Mouse (Mus musculus) embryonic facial prominence, embryonic 11.5 days (tissue): Measurements from ENCODE around the gene Pitpna. TPM values are rescaled to one million over a fixed set of nuclear protein-coding genes. Genes with fewer than 3 reads are reported as not detected.

ENCODE experiments used
- ATAC-seq: fragments of 200-750 bp; cut with Nextera tagmentation; replicated peaks from 2 replicates; pipeline ENCODE4 v1.8.0; 2017; ENCODE audit warnings: low read depth; ENCODE audit not compliant: insufficient number of reproducible peaks, low FRiP score, low TSS enrichment
- DNase-seq: peaks from one replicate; pipeline ENCODE4 v3.0.0-alpha.2; 2015; ENCODE audit warnings: low spot score
- H3K27ac ChIP-seq: fragments of 300-500 bp; sonication (generic); replicated peaks from 2 replicates; pipeline ENCODE4 v1.5.1; 2014; ENCODE audit warnings: mild to moderate bottlenecking, low read depth, low read length, control low read depth
- H3K27me3 ChIP-seq: fragments of 300-500 bp; sonication (generic); 2 replicates; pipeline ENCODE4 v1.6.1; 2014; ENCODE audit warnings: mild to moderate bottlenecking, low read length, moderate library complexity, mixed read lengths; ENCODE audit not compliant: control insufficient read depth, insufficient read depth
- H3K36me3 ChIP-seq: fragments of 300-500 bp; sonication (generic); replicated peaks from 2 replicates; pipeline ENCODE4 v1.6.1; 2014; ENCODE audit warnings: low read depth, mild to moderate bottlenecking, low read length, moderate library complexity, mixed read lengths; ENCODE audit not compliant: control insufficient read depth, insufficient read depth
- H3K4me1 ChIP-seq: fragments of 300-500 bp; sonication (generic); 2 replicates; pipeline ENCODE4 v1.6.1; 2014; ENCODE audit warnings: low read length, mixed read lengths; ENCODE audit not compliant: control insufficient read depth, insufficient read depth
- H3K4me2 ChIP-seq: fragments of 300-500 bp; sonication (generic); 2 replicates; pipeline ENCODE4 v1.6.1; 2014; ENCODE audit warnings: low read depth, mild to moderate bottlenecking, control low read depth, low read length, moderate library complexity
- H3K4me3 ChIP-seq: fragments of 300-500 bp; sonication (generic); 2 replicates; pipeline ENCODE4 v1.5.1; 2014; ENCODE audit warnings: low read depth, low read length, control low read depth
- H3K9ac ChIP-seq: fragments of 300-500 bp; sonication (generic); replicated peaks from 2 replicates; pipeline ENCODE4 v1.6.1; 2014; ENCODE audit warnings: mild to moderate bottlenecking, control low read depth, low read length
- H3K9me3 ChIP-seq: fragments of 300-500 bp; sonication (generic); replicated peaks from 2 replicates; pipeline ENCODE4 v1.6.1; 2016; ENCODE audit warnings: mild to moderate bottlenecking, low read length, inconsistent platforms, mixed read lengths; ENCODE audit not compliant: control insufficient read depth
- whole genome bisulfite sequencing: fragments of 180-500 bp; shearing (Covaris S2); extraction: QIAGEN DNeasy Blood & Tissue Kit; methylation state at CpG from one replicate; pipeline ENCODE4 v1.1.7; 2014; 5-methylcytosine and 5-hydroxymethylcytosine counted together
- polyA plus RNA-seq: library from polyadenylated mRNA; unstranded; fragments of >200 nt; fragmentation: Nextera tagmentation; extraction: Ambion mirVana; gene quantifications from 2 replicates; pipeline ENCODE4 v1.2.1, GENCODE M21; 2014

Gene Pitpna
- polyA plus RNA-seq, 1 experiment from 2014 or later, result 83.0 TPM

DNA sequence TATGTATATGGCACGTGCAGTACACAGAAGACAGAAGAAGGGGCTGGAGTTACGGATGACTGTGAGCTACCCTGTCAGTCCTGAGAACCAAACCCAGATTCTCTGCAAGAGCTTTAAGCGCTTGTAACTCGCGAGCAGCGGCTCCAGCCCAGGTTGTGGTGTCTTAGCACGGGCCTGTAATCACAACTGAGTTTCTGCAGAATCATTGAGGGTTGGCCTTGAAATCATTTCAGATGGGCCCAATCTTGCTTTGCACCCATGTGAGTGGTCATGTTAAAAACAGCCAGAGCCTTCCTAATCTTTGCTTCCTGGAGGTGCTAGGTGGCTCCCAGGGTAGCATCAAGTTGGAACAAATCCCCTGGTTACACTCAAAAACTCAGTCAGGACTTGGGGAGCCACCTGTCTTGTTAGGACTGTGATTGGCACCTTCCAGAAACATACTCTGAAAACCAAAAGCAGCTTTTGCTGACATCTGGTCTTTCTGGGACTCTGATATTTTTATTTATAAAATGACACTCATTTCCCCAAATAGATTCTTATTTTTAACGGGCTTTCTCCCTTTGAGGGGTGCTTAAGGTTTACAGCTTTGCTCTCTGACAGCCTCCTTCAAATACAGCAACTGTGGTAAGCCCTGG is 27.9 kb upstream of the Pitpna start:
- Histone ChIP-seq H3K27me3 (no peaks in the 10 kb centered on the region), H3K9ac (no peak overlapping the region), H3K9me3 (no peaks in the 10 kb centered on the region), H3K4me3 (no peak overlapping the region), H3K27ac (no peak overlapping the region), H3K4me2 (no peak overlapping the region), H3K36me3 (no peaks in the 10 kb centered on the region), H3K4me1 (no peaks in the 10 kb centered on the region)
- no peak for DNase-seq
- ATAC-seq, result no peak
- WGBS, result 89% methylated on average over 8 of the region's 8 CpGs

DNA sequence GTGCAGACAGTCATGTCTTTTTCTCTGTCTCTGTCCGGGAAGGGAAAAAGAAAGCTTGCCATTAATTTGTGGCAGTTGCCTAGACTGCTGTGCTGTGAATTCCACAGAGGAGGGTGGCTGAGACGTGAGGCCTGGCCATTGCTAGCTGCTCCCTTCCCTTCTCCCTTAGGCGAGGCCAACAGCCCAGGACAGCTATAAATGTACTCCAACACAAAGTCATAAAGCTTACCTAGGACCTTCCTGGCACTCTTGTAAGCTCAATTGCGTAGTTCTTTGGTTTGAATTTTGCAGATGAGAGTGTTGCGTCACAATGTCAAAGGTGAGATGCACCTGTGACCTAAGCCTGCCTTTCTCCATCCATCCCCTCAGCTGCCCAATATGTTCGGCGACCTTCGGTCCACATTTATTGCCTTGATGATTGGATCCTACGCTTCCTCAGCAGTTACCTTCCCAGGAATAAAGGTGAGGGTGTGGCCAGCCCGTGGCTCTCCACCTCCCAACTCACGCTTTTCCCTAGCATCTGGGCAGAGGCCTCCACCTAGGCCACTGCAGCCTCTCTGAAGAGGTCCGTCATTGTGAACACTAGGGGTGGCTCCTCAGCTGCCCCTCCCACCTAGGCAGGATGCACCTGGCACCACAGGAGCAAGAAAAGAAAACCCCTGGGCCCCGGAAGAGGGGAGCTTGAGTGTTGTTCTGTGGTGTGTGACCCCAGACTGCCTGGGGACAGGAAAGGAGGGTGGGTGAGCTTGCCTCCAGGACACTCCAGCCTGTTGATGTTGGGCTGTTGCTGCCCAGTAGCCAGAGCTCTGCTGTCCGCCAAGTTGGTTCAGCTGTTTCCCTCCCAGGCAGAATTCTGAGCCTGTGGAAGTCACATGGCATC is 27.1 kb upstream of the Pitpna start:
- Histone ChIP-seq H3K4me3 (no peak overlapping the region), H3K27me3 (no peaks in the 10 kb centered on the region), H3K4me1 (no peaks in the 10 kb centered on the region), H3K36me3 (no peaks in the 10 kb centered on the region), H3K9me3 (no peaks in the 10 kb centered on the region), H3K9ac (no peak overlapping the region), H3K27ac (no peak overlapping the region), H3K4me2 (no peak overlapping the region)
- no peak for ATAC-seq
- 75% methylated on average over 14 of the region's 14 CpGs for WGBS
- DNase-seq, result no peak

DNA sequence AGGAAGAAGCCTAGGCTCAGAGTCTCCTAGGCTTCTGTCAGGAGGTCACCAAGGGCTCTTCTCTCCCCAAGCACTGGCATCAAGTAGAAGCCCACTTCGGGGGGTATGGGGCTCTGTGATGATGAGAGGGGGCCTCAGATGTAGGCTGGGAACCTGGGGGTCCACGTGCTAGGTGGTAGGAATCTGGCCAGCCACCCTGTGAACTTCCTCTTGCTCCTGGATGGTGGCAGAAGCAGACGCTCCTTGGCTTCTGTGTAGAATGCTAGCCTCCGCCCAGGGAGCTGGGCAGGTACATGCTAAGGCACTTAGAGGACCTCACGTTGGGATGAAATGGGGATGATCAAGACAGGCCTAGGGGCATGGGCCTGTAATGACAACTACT is 26.5 kb upstream of the Pitpna start:
- no peak for DNase-seq
- Histone ChIP-seq H3K27me3 (no peaks in the 10 kb centered on the region), H3K4me2 (no peak overlapping the region), H3K4me3 (no peak overlapping the region), H3K27ac (no peak overlapping the region), H3K4me1 (no peaks in the 10 kb centered on the region), H3K36me3 (no peaks in the 10 kb centered on the region), H3K9ac (no peak overlapping the region), H3K9me3 (no peaks in the 10 kb centered on the region)
- ATAC-seq, result no peak
- 86% methylated on average over 5 of the region's 5 CpGs for WGBS

DNA sequence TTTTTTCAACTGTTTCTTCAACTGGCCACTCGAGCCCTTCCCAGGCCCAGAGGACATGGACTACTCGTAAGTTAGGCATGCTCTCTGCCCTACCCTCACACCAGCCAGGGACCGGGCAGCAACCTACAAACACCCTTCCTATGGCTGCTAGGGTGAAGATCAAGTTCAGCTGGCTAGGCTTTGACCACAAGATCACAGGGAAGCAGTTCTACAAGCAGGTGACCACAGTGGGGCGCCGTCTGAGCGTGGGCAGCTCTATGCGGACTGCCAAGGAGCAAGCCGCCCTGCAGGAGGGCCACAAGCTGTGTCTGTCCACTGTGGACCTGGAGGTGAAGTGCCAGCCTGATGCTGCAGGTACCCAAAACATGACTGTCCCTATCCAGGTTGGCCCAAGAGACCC is 25.1 kb upstream of the Pitpna start:
- no peaks in the 10 kb centered on the region for H3K9me3 ChIP-seq
- DNase-seq (no peak), ATAC-seq (no peak)
- H3K27ac ChIP-seq, result no peak overlapping the region
- H3K4me3 ChIP-seq, result no peak overlapping the region
- H3K4me1 ChIP-seq, result no peaks in the 10 kb centered on the region
- H3K27me3 ChIP-seq, result no peaks in the 10 kb centered on the region
- no peak overlapping the region for H3K4me2 ChIP-seq
- WGBS, result 85% methylated on average over 8 of the region's 8 CpGs
- H3K36me3 ChIP-seq, result no peaks in the 10 kb centered on the region
- no peak overlapping the region for H3K9ac ChIP-seq

DNA sequence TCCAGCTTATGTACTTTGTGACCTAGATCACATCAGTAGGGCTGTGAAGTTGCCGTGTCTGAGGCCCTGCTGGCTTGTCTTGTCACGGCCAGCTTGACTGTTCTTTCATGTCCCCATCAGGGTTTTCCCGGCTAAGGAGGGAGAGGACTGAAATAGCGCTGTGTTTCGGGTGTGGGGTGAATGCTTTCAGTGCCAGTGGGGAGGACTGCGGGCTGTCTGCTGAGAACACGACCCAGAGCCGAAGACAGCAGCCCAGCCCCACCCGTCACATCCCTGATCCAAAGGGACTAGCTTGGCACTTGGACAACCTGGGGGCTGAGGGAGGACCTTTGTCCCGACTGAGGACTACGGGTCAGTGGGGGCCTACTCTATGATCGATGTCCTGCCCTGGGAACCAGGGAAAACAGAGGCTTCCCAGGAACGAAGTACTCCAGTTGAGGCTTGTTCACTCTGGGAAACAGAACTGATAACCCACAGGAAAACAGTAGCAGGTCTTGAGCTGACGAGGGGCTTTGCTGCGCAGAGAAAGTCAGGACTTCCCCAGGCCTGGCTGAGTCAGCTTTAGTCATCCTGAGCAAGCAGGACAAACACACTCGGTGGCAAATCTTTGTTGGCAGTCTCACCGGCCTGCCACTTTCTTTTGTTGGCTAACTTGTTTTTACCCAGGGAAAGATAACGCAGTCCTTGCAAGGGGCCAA is 23.9 kb upstream of the Pitpna start:
- Histone ChIP-seq H3K4me1 (no peaks in the 10 kb centered on the region), H3K9ac (no peak overlapping the region), H3K27ac (no peak overlapping the region), H3K4me3 (no peak overlapping the region), H3K9me3 (no peaks in the 10 kb centered on the region), H3K4me2 (no peak overlapping the region), H3K36me3 (no peaks in the 10 kb centered on the region), H3K27me3 (no peaks in the 10 kb centered on the region)
- DNase-seq (no peak), ATAC-seq (no peak)
- 75% methylated on average over 18 of the region's 18 CpGs for WGBS

DNA sequence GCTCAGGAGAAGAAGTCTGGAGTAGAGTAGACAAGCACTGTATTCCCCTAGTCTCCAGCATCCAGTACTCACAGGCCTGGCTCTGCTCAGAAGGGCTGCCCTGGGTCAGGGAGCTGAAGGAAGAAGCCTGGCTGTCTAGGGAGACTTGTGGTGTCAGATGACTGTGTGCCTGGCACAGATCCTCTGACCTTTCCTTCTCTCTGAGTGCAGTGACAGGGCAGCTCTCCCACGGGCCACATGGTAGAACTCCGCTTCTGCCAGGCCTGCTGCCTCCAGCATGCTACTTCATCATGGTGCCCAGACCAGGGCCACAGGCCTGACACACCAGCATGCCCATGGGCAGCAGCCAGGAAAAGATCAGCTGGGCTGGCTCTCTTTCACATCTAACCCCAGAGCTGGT is 22.0 kb upstream of the Pitpna start:
- no peak for ATAC-seq
- WGBS, result 65% methylated on average over 2 of the region's 2 CpGs
- H3K27ac ChIP-seq, result no peak overlapping the region

DNA sequence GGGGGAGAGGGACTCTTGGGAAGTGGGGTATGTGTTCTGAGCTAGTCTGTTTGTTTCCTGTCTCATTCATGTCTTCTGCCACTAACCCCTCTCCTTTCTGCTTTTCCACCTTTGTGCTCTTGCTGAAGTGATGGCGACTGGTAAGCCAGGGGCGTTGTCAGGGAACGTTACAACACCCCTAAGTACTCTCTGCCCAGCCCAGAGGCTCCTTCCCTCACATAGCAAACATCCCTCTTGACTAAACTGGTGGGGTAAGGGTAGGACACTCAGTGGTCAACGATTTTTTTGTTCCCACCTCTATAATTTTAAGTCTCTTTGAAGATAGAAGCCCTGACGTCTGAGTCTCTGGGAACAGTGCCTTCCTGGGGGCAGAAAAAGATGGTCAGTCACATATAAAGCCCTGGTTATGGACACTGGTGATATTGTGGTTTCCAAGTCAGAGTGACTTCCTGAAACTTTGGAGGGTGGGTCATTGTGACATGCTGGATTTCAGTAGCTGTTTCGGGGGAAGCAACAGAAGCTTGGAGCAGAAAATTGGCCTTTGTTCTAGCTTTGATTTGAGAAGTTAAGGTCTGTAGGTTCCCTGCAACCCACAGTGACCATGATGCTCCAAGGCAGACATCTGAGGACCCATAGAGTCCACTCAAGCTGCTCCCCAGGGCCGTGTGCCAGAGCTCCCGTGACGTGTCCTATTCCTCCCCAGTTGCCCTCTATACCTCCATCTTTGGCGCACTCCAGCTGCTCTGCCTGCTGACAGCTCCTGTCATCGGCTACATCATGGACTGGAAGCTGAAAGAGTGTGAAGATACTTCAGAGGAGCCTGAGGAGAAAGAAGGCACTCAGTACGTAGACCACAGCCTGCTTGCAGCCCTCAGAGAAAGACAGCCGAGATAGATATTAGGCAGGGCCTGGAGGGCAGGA is 21.4 kb upstream of the Pitpna start:
- H3K36me3 ChIP-seq, result no peaks in the 10 kb centered on the region; the same call in none of the 2 replicates
- H3K4me1 ChIP-seq, result no peaks in the 10 kb centered on the region
- H3K27me3 ChIP-seq, result no peaks in the 10 kb centered on the region
- no peak overlapping the region for H3K4me2 ChIP-seq
- ATAC-seq (no peak), DNase-seq (no peak)
- 81% methylated on average over 13 of the region's 13 CpGs for WGBS
- H3K9ac ChIP-seq, result no peak overlapping the region
- H3K27ac ChIP-seq, result no peak overlapping the region
- no peaks in the 10 kb centered on the region for H3K9me3 ChIP-seq
- no peak overlapping the region for H3K4me3 ChIP-seq

More for the DNA sequence above, 22.0 kb upstream of the Pitpna start:
- Histone ChIP-seq H3K4me1 (no peaks in the 10 kb centered on the region), H3K4me2 (no peak overlapping the region), H3K9ac (no peak overlapping the region), H3K36me3 (no peaks in the 10 kb centered on the region; the same call in none of the 2 replicates), H3K9me3 (no peaks in the 10 kb centered on the region), H3K27me3 (no peaks in the 10 kb centered on the region), H3K4me3 (no peak overlapping the region)
- DNase-seq, result no peak
